35 mouse cellular contexts compared by ENCODE assay signal in the genomic region with DNA sequence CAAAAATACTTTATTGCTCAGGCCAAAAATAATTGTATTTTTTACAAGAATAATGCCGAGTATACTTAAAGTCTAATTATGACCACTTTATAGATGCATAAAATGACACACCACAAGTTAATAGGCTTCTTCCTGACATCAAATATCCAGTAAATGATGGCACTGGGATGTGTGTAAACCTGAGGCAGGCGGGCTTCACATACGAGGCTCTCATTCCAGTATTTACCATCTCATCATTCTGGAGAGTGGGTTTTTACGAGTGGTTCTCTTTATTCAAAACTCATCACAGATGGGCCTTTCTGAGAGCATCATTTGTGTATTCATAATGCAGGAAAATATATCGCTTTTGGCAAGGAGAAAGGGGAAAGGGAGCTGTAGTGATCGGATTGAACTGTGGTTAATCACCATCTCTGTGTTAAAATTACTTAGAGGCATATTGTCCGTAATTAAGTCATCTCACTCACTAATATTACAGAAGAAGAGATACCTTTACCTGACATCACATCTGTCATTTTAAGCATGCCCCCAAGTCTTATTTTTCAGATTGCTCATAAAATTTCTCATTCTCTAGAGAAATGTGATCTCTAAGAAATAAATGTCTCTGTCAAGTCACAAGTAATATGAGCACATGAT.
"Had no signal": no experiment of that assay in that cellular context is flagged by ENCODE, and none has a peak within 500 bp of the region (broad histone marks: within the 10 kb centered on the region; RNA-seq: fewer than 3 reads in every experiment).

No protein-coding gene starts in this region.

- H3K36me3 ChIP-seq: heart, embryonic 10.5 days; heart, embryonic 12.5 days; heart, embryonic 13.5 days; heart, embryonic 15.5 days; hindbrain, embryonic 10.5 days; hindbrain, embryonic 12.5 days; hindbrain, embryonic 13.5 days; hindbrain, embryonic 15.5 days; intestine, embryonic 15.5 days; kidney, embryonic 15.5 days had no signal

- ATAC-seq: hindbrain, embryonic 16.5 days; hindbrain, postnatal 0 days; inflammation-experienced regulatory T-cells, adult 6 months; intestine, embryonic 15.5 days; intestine, embryonic 16.5 days; intestine, postnatal 0 days had no signal

- H3K9ac ChIP-seq: heart, embryonic 12.5 days; heart, embryonic 13.5 days; heart, embryonic 15.5 days; hindbrain, embryonic 12.5 days; hindbrain, embryonic 13.5 days; hindbrain, embryonic 14.5 days; hindbrain, embryonic 15.5 days; intestine, embryonic 15.5 days; kidney, embryonic 15.5 days had no signal

- H3K9me3 ChIP-seq: heart, embryonic 10.5 days; heart, embryonic 12.5 days; heart, embryonic 13.5 days; heart, embryonic 15.5 days; hindbrain, embryonic 10.5 days; hindbrain, embryonic 12.5 days; hindbrain, embryonic 13.5 days; hindbrain, embryonic 15.5 days; intestine, embryonic 15.5 days; kidney, embryonic 15.5 days had no signal

- H3K4me1 ChIP-seq: heart, embryonic 10.5 days; heart, embryonic 12.5 days; heart, embryonic 13.5 days; heart, embryonic 15.5 days; hindbrain, embryonic 10.5 days; hindbrain, embryonic 12.5 days; hindbrain, embryonic 13.5 days; hindbrain, embryonic 15.5 days; intestine, embryonic 15.5 days; kidney, embryonic 15.5 days had no signal

- H3K27me3 ChIP-seq: heart, embryonic 12.5 days; heart, embryonic 13.5 days; heart, embryonic 15.5 days; hindbrain, embryonic 12.5 days; hindbrain, embryonic 13.5 days; hindbrain, embryonic 15.5 days; intestine, embryonic 15.5 days; kidney, embryonic 15.5 days had no signal

- H3K4me2 ChIP-seq: heart, embryonic 11.5 days; heart, embryonic 12.5 days; heart, embryonic 13.5 days; heart, embryonic 15.5 days; hindbrain, embryonic 12.5 days; hindbrain, embryonic 13.5 days; hindbrain, embryonic 14.5 days; hindbrain, embryonic 15.5 days; intestine, embryonic 15.5 days; kidney, embryonic 15.5 days had no signal

- H3K27ac ChIP-seq: heart, adult 2 months; heart, embryonic 10.5 days; heart, embryonic 13.5 days; heart, embryonic 15.5 days; hindbrain, embryonic 10.5 days; hindbrain, embryonic 12.5 days; hindbrain, embryonic 13.5 days; hindbrain, embryonic 14.5 days; hindbrain, embryonic 15.5 days; hindbrain, postnatal 0 days; intestine, embryonic 15.5 days; kidney, embryonic 15.5 days; kidney, postnatal 0 days; layer of hippocampus, adult 2 months had no signal

- H3K4me3 ChIP-seq: heart, adult 2 months; heart, embryonic 10.5 days; heart, embryonic 12.5 days; heart, embryonic 13.5 days; heart, embryonic 15.5 days; hindbrain, embryonic 10.5 days; hindbrain, embryonic 12.5 days; hindbrain, embryonic 13.5 days; hindbrain, embryonic 15.5 days; intestine, embryonic 15.5 days; kidney, embryonic 15.5 days; layer of hippocampus, adult 2 months had no signal

- DNase-seq: heart, adult 2 months; heart, postnatal 10 days; heart, postnatal 14 days; heart, postnatal 36 days; heart, postnatal 4 days; kidney, adult 11 months; kidney, adult 18-20 months; kidney, adult 2 months; kidney, adult 8-10 months; kidney, adult 9 months; kidney, postnatal 10 days; kidney, postnatal 14 days; kidney, postnatal 25 days; kidney, postnatal 36 days; kidney, postnatal 4 days; layer of hippocampus, adult 9-11 months had no signal
